Comparison of ENCODE assay signal across 9 mouse cellular contexts in the genomic region with DNA sequence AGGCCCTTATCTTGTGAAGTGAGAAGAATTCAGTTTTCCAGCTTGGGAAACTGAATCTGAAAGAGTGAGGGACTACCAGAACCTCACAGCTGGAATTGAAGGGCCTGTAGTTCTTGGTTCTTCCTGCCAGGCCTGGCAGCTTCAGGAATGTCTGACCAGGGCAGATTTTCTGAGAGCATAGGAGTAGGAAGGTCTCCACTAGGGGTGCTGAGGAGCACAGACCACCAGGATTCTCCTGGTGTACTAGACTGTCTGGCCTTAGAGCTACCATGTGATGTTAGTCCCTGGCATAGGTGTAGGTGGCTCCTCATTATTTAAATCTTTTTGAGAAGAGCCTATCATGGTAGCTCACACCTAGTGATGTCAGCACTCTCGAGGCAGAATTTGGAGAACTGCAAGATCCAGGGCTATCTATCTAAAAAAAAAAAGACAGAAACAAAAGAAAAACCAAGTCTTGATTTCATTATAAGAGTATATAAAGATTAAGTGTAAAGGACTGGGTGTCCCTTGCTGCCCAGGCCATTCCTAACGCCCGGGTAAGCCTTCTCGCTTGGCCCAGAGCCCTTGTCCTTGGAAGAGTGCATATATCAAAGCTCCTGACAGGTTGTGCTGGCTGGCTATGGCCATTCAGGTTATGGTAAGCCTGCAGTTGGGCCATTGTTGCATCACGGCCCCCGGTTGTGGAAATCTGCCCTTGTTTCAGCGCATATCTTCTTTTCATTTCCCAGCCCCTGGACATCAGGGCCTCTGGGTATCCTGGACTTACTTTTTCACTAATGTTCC. TPM values are rescaled to one million over a fixed set of nuclear protein-coding genes. Genes with fewer than 3 reads are reported as not detected.
A peak's percentile ranks its signal among the peaks of the same experiment; 100 is the strongest.
DNase-seq lines count a peak whose midpoint lies in the region; ATAC-seq and TF ChIP-seq lines count a peak whose summit lies in the region.
"Had no signal": no experiment of that assay in that cellular context is flagged by ENCODE, and none has a peak within 500 bp of the region (broad histone marks: within the 10 kb centered on the region; RNA-seq: fewer than 3 reads in every experiment).

No protein-coding gene starts in this region.

- peaks cover 57% of the 10 kb centered on the region for H3K4me1 ChIP-seq in hindbrain, embryonic 13.5 days (replicated peaks)
- H3K4me1 ChIP-seq in hindbrain, embryonic 10.5 days (replicated peaks), result peaks cover 37% of the 10 kb centered on the region
- H3K4me1 ChIP-seq in midbrain, postnatal 0 days (ENCODE audit: insufficient read depth, low read length), result peaks cover 5% of the 10 kb centered on the region; the same call in 1 of the 2 replicates

- no peak for ATAC-seq in hindbrain, embryonic 13.5 days (ENCODE audit: low FRiP score)
- 0 out of 2 replicates have a peak, but pooled peaks have one; percentile 48 for ATAC-seq in midbrain, postnatal 0 days (ENCODE audit: low FRiP score)

- H3K4me2 ChIP-seq in hindbrain, embryonic 13.5 days, result no peak overlapping the region
- no peak overlapping the region for H3K4me2 ChIP-seq in midbrain, postnatal 0 days (ENCODE audit: low read depth, low read length, poor library complexity, severe bottlenecking)
- H3K4me2 ChIP-seq: stomach, embryonic 15.5 days had no signal

- WGBS in hindbrain, embryonic 13.5 days, result 86% methylated on average over 7 of the region's 7 CpGs
- 95% methylated on average over 7 of the region's 7 CpGs for WGBS in hindbrain, embryonic 10.5 days
- WGBS in midbrain, postnatal 0 days, result 89% methylated on average over 7 of the region's 7 CpGs

- no peak overlapping the region for H3K4me3 ChIP-seq in hindbrain, embryonic 13.5 days
- H3K4me3 ChIP-seq in hindbrain, embryonic 10.5 days, result no peak overlapping the region
- H3K4me3 ChIP-seq in midbrain, postnatal 0 days (ENCODE audit: low read depth, low read length), result no peak overlapping the region
- H3K4me3 ChIP-seq: stomach, embryonic 15.5 days had no signal

- peak; percentile 65 for TF ChIP-seq CTCF in midbrain, postnatal 0 days (IDR thresholded peaks at IDR 0.05)

- no peaks in the 10 kb centered on the region for H3K9me3 ChIP-seq in hindbrain, embryonic 13.5 days
- H3K9me3 ChIP-seq in hindbrain, embryonic 10.5 days, result no peaks in the 10 kb centered on the region
- H3K9me3 ChIP-seq in midbrain, postnatal 0 days (ENCODE audit: low read length), result no peaks in the 10 kb centered on the region
- H3K9me3 ChIP-seq: stomach, embryonic 15.5 days had no signal

- 0 out of 2 replicates have a peak overlapping the region, but pooled peaks have one; percentile 5 for H3K9ac ChIP-seq in hindbrain, embryonic 13.5 days
- H3K9ac ChIP-seq in midbrain, postnatal 0 days (replicated peaks; ENCODE audit: low read length, poor library complexity, severe bottlenecking), result no peak overlapping the region
- H3K9ac ChIP-seq: stomach, embryonic 15.5 days had no signal

- H3K36me3 ChIP-seq in hindbrain, embryonic 13.5 days, result peaks cover 55% of the 10 kb centered on the region
- H3K36me3 ChIP-seq in hindbrain, embryonic 10.5 days, result peaks cover 83% of the 10 kb centered on the region
- peaks cover 18% of the 10 kb centered on the region for H3K36me3 ChIP-seq in midbrain, postnatal 0 days (ENCODE audit: insufficient read depth, low read length)

- DNase-seq in hindbrain, embryonic 10.5 days (ENCODE audit: low spot score), result no peak
- DNase-seq in CD4-positive helper T cell, adult 2 months (ENCODE audit: low read depth, low spot score), result peak; percentile 32
- peak; percentile 68 to 73 for DNase-seq in cerebellum, adult 18-20 months
- peak; percentile 97 for DNase-seq in heart, adult 11 months
- peak; percentile 84 to 90 for DNase-seq in kidney, postnatal 25 days
- peak; percentile 52 for DNase-seq in midbrain, postnatal 0 days (ENCODE audit: low spot score)
- DNase-seq in thymus, postnatal 4 days, result peak; percentile 88

- no peaks in the 10 kb centered on the region for H3K27me3 ChIP-seq in hindbrain, embryonic 13.5 days
- no peaks in the 10 kb centered on the region for H3K27me3 ChIP-seq in hindbrain, embryonic 10.5 days (ENCODE audit: insufficient read depth, poor library complexity, severe bottlenecking)
- no peaks in the 10 kb centered on the region for H3K27me3 ChIP-seq in midbrain, postnatal 0 days (ENCODE audit: insufficient read depth, low read length)
- H3K27me3 ChIP-seq: stomach, embryonic 15.5 days had no signal

- H3K27ac ChIP-seq in hindbrain, embryonic 13.5 days, result 0 out of 2 replicates have a peak overlapping the region, but pooled peaks have one; percentile 30
- no peak overlapping the region for H3K27ac ChIP-seq in hindbrain, embryonic 10.5 days
- no peak overlapping the region for H3K27ac ChIP-seq in midbrain, postnatal 0 days (ENCODE audit: low read depth, low read length)
- H3K27ac ChIP-seq: stomach, embryonic 15.5 days had no signal

RNA-seq across cellular contexts. Expression of gene Plcg1, which starts 13.1 kb away (rescaled TPM):
- polyA plus RNA-seq in hindbrain, embryonic 13.5 days (2015; fragmentation: Nextera tagmentation; extraction: Ambion mirVana), result 67.9 and 68.8 TPM in 2 replicates
- polyA plus RNA-seq in hindbrain, embryonic 10.5 days (2016; fragmentation: Nextera tagmentation; extraction: Ambion mirVana), result 65.1 and 78.0 TPM in 2 replicates
- total RNA-seq in midbrain, postnatal 0 days (2014; rRNA removed), result 88.7 and 134 TPM in 2 replicates
- 38.0 and 45.2 TPM in 2 replicates for polyA plus RNA-seq in midbrain, postnatal 0 days (2015; fragmentation: Nextera tagmentation; extraction: Ambion mirVana)
